In the genomic region with DNA sequence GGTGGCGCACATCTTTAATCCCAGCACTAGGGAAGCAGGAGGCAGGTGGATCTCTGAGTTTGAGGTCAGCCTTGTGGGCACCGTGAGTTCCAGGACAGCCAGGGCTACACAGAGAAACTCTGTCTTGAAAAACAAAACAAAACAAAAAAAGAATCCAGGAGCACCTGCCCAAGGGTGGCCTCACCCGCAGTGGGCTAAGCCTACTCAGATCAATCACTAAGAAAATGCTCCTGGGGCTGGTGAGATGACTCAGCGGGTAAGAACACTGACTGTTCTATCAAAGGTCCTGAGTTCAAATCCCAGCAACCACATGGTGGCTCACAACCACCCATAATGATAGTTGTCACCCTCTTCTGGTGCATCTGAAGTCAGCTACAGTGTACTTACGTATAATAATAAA, we compare ENCODE assay signal across 39 mouse cellular contexts. TPM values are rescaled to one million over a fixed set of nuclear protein-coding genes. Genes with fewer than 3 reads are reported as not detected.
"Had no signal": no experiment of that assay in that cellular context is flagged by ENCODE, and none has a peak within 500 bp of the region (broad histone marks: within the 10 kb centered on the region; RNA-seq: fewer than 3 reads in every experiment).

No protein-coding gene starts in this region.

- H3K36me3 ChIP-seq: embryonic facial prominence, embryonic 10.5 days; embryonic facial prominence, embryonic 12.5 days; embryonic facial prominence, embryonic 13.5 days; embryonic facial prominence, embryonic 15.5 days; forebrain, embryonic 10.5 days; forebrain, embryonic 12.5 days; forebrain, embryonic 15.5 days; heart, embryonic 10.5 days had no signal

- H3K9me3 ChIP-seq: embryonic facial prominence, embryonic 10.5 days; embryonic facial prominence, embryonic 12.5 days; embryonic facial prominence, embryonic 13.5 days; embryonic facial prominence, embryonic 15.5 days; forebrain, embryonic 10.5 days; forebrain, embryonic 12.5 days; forebrain, embryonic 13.5 days; forebrain, embryonic 15.5 days; heart, embryonic 10.5 days had no signal

- DNase-seq: cerebellum, adult 8-10 months; cerebellum, adult 9-10 months; cerebellum, adult 9-11 months; cerebellum, postnatal 10 days; cerebellum, postnatal 14 days; cerebellum, postnatal 25 days; cerebellum, postnatal 36 days; embryo, embryonic 11 days; forebrain, postnatal 0 days; gastrocnemius, adult 2 months; gastrocnemius, postnatal 10 days; gastrocnemius, postnatal 14 days; gastrocnemius, postnatal 25 days; gastrocnemius, postnatal 36 days; heart, adult 18-20 months; heart, adult 2 months had no signal

- H3K4me1 ChIP-seq: embryonic facial prominence, embryonic 12.5 days; heart, embryonic 10.5 days had no signal

- H3K4me3 ChIP-seq: embryonic facial prominence, embryonic 10.5 days; embryonic facial prominence, embryonic 12.5 days; embryonic facial prominence, embryonic 13.5 days; embryonic facial prominence, embryonic 15.5 days; erythroblast, embryonic 14.5 days; forebrain, embryonic 10.5 days; forebrain, embryonic 12.5 days; forebrain, embryonic 13.5 days; forebrain, embryonic 15.5 days; gastrocnemius, adult 2 months; heart, adult 2 months; heart, embryonic 10.5 days had no signal

- H3K9ac ChIP-seq: embryonic facial prominence, embryonic 12.5 days; embryonic facial prominence, embryonic 13.5 days; embryonic facial prominence, embryonic 15.5 days; forebrain, embryonic 12.5 days; forebrain, embryonic 13.5 days; forebrain, embryonic 15.5 days; forebrain, postnatal 0 days had no signal

- H3K27ac ChIP-seq: embryonic facial prominence, embryonic 10.5 days; embryonic facial prominence, embryonic 12.5 days; embryonic facial prominence, embryonic 13.5 days; embryonic facial prominence, embryonic 15.5 days; forebrain, embryonic 10.5 days; forebrain, embryonic 12.5 days; forebrain, embryonic 13.5 days; forebrain, embryonic 15.5 days; gastrocnemius, adult 2 months; heart, adult 2 months; heart, embryonic 10.5 days had no signal

RNA-seq across cellular contexts. Expression of a gene that starts 45.3 kb away (rescaled TPM):
- total RNA-seq: common myeloid progenitor, adult 5-6 weeks; forebrain, postnatal 0 days; gastrocnemius, adult 18-20 months; gastrocnemius, adult 2 months; gastrocnemius, adult 8-10 months; gastrocnemius, postnatal 10 days; gastrocnemius, postnatal 14 days; gastrocnemius, postnatal 25 days; gastrocnemius, postnatal 36 days; gastrocnemius, postnatal 4 days; granulocyte monocyte progenitor cell, adult 5-6 weeks; heart, adult 18-20 months; heart, adult 2 months; heart, adult 8-10 months had no signal
- polyA plus RNA-seq: cortical plate, adult 2 months; embryonic facial prominence, embryonic 10.5 days; embryonic facial prominence, embryonic 11.5 days; embryonic facial prominence, embryonic 12.5 days; embryonic facial prominence, embryonic 13.5 days; embryonic facial prominence, embryonic 14.5 days; embryonic facial prominence, embryonic 15.5 days; erythroblast, embryonic 14.5 days; forebrain, embryonic 10.5 days; forebrain, embryonic 11.5 days; forebrain, embryonic 12.5 days; forebrain, embryonic 13.5 days; forebrain, embryonic 14.5 days; forebrain, embryonic 15.5 days; forebrain, embryonic 16.5 days; forebrain, postnatal 0 days; gonadal fat pad, adult 2 months; heart, adult 2 months; heart, embryonic 10.5 days had no signal

RNA-seq across cellular contexts. Expression of a gene that starts 53.6 kb away (rescaled TPM):
- total RNA-seq: common myeloid progenitor, adult 5-6 weeks; granulocyte monocyte progenitor cell, adult 5-6 weeks had no signal
- polyA plus RNA-seq: erythroblast, embryonic 14.5 days; forebrain, embryonic 11.5 days had no signal
